Mouse (Mus musculus): Measurements from ENCODE around the gene Irf4. TPM values are rescaled to one million over a fixed set of nuclear protein-coding genes. Genes with fewer than 3 reads are reported as not detected.

Irf4 gene
- polyA plus RNA-seq, 1 experiment from 2014 or later: 0.12 TPM

GRCm38 (mm10) chr13:30755577-30755976 lies 6.6 kb downstream of the Irf4 start:
- no peak for ATAC-seq (ENCODE audit: insufficient read depth, low FRiP score)
- Histone ChIP-seq H3K9me3 (replicated peaks; ENCODE audit: control insufficient read depth, low read length) (no peaks in the 10 kb centered on the region), H3K27me3 (ENCODE audit: control insufficient read depth, insufficient read depth, low read length) (peaks cover 13% of the 10 kb centered on the region), H3K4me2 (ENCODE audit: low read depth, low read length) (no peak overlapping the region), H3K27ac (ENCODE audit: low read length) (no peak overlapping the region), H3K9ac (ENCODE audit: low read length) (no peak overlapping the region), H3K4me3 (replicated peaks; ENCODE audit: low read length) (no peak overlapping the region), H3K4me1 (ENCODE audit: control insufficient read depth, insufficient read depth, low read length) (no peaks in the 10 kb centered on the region), H3K36me3 (ENCODE audit: control insufficient read depth, insufficient read depth, low read length) (no peaks in the 10 kb centered on the region)
- WGBS: 69% methylated on average over 3 of the region's 3 CpGs

GRCm38 (mm10) chr13:30755998-30756639 lies 7.1 kb downstream of the Irf4 start:
- 70% methylated on average over 9 of the region's 9 CpGs for WGBS
- H3K36me3 ChIP-seq (ENCODE audit: control insufficient read depth, insufficient read depth, low read length): no peaks in the 10 kb centered on the region

DNA sequence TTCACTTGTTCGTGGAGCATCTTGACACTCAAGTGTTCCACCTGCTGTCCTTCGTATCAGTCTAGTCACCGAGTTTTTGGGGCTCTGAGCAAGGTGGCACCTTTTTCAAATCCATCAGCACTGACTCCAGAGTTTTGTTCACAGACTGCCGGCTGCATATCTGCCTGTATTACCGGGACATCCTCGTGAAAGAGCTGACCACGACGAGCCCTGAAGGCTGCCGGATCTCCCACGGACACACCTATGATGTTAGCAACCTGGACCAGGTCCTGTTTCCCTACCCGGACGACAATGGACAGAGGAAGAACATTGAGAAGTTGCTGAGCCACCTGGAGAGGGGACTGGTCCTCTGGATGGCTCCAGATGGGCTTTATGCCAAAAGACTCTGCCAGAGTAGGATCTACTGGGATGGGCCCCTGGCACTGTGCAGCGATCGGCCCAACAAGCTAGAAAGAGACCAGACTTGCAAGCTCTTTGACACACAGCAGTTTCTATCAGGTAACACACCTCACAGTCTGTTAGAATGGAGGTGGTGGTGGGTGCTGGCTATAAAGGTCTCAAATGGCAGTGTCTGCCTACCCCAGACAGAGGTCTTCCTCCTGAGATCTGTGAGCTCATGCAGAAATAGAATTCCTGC lies 8.4 kb downstream of the Irf4 start:
- H3K4me1 ChIP-seq (ENCODE audit: control insufficient read depth, insufficient read depth, low read length): no peaks in the 10 kb centered on the region
- no peak for ATAC-seq (ENCODE audit: insufficient read depth, low FRiP score)
- 81% methylated on average over 14 of the region's 14 CpGs for WGBS
- H3K9me3 ChIP-seq (replicated peaks; ENCODE audit: control insufficient read depth, low read length): no peaks in the 10 kb centered on the region
- H3K4me3 ChIP-seq (replicated peaks; ENCODE audit: low read length): no peak overlapping the region
- H3K36me3 ChIP-seq (ENCODE audit: control insufficient read depth, insufficient read depth, low read length): no peaks in the 10 kb centered on the region
- H3K27me3 ChIP-seq (ENCODE audit: control insufficient read depth, insufficient read depth, low read length): no peaks in the 10 kb centered on the region
- no peak overlapping the region for H3K27ac ChIP-seq (ENCODE audit: low read length)
- no peak overlapping the region for H3K4me2 ChIP-seq (ENCODE audit: low read depth, low read length)
- no peak overlapping the region for H3K9ac ChIP-seq (ENCODE audit: low read length)

More at GRCm38 (mm10) chr13:30755998-30756639, 7.1 kb downstream of the Irf4 start:
- Histone ChIP-seq H3K27me3 (ENCODE audit: control insufficient read depth, insufficient read depth, low read length) (peaks cover 8% of the 10 kb centered on the region), H3K9ac (ENCODE audit: low read length) (no peak overlapping the region), H3K4me3 (replicated peaks; ENCODE audit: low read length) (no peak overlapping the region), H3K9me3 (replicated peaks; ENCODE audit: control insufficient read depth, low read length) (no peaks in the 10 kb centered on the region), H3K4me1 (ENCODE audit: control insufficient read depth, insufficient read depth, low read length) (no peaks in the 10 kb centered on the region), H3K4me2 (ENCODE audit: low read depth, low read length) (no peak overlapping the region), H3K27ac (ENCODE audit: low read length) (no peak overlapping the region)
- no peak for ATAC-seq (ENCODE audit: insufficient read depth, low FRiP score)

GRCm38 (mm10) chr13:30758789-30759381 lies 9.9 kb downstream of the Irf4 start:
- no peak for ATAC-seq (ENCODE audit: insufficient read depth, low FRiP score)
- no peaks in the 10 kb centered on the region for H3K36me3 ChIP-seq (ENCODE audit: control insufficient read depth, insufficient read depth, low read length)

GRCm38 (mm10) chr13:30760374-30761090 lies 11.5 kb downstream of the Irf4 start:
- Histone ChIP-seq H3K27ac (ENCODE audit: low read length) (no peak overlapping the region), H3K4me1 (ENCODE audit: control insufficient read depth, insufficient read depth, low read length) (no peaks in the 10 kb centered on the region), H3K4me2 (ENCODE audit: low read depth, low read length) (no peak overlapping the region), H3K36me3 (ENCODE audit: control insufficient read depth, insufficient read depth, low read length) (no peaks in the 10 kb centered on the region), H3K9ac (ENCODE audit: low read length) (no peak overlapping the region), H3K27me3 (ENCODE audit: control insufficient read depth, insufficient read depth, low read length) (no peaks in the 10 kb centered on the region), H3K4me3 (replicated peaks; ENCODE audit: low read length) (no peak overlapping the region), H3K9me3 (replicated peaks; ENCODE audit: control insufficient read depth, low read length) (no peaks in the 10 kb centered on the region)
- 74% methylated on average over 3 of the region's 3 CpGs for WGBS
- ATAC-seq (ENCODE audit: insufficient read depth, low FRiP score): no peak

More at GRCm38 (mm10) chr13:30758789-30759381, 9.9 kb downstream of the Irf4 start:
- whole genome bisulfite sequencing: 71% methylated on average over 11 of the region's 11 CpGs
- Histone ChIP-seq H3K9me3 (replicated peaks; ENCODE audit: control insufficient read depth, low read length) (no peaks in the 10 kb centered on the region), H3K4me3 (replicated peaks; ENCODE audit: low read length) (no peak overlapping the region), H3K4me2 (ENCODE audit: low read depth, low read length) (no peak overlapping the region), H3K27ac (ENCODE audit: low read length) (no peak overlapping the region), H3K4me1 (ENCODE audit: control insufficient read depth, insufficient read depth, low read length) (no peaks in the 10 kb centered on the region), H3K27me3 (ENCODE audit: control insufficient read depth, insufficient read depth, low read length) (no peaks in the 10 kb centered on the region), H3K9ac (ENCODE audit: low read length) (no peak overlapping the region)

DNA sequence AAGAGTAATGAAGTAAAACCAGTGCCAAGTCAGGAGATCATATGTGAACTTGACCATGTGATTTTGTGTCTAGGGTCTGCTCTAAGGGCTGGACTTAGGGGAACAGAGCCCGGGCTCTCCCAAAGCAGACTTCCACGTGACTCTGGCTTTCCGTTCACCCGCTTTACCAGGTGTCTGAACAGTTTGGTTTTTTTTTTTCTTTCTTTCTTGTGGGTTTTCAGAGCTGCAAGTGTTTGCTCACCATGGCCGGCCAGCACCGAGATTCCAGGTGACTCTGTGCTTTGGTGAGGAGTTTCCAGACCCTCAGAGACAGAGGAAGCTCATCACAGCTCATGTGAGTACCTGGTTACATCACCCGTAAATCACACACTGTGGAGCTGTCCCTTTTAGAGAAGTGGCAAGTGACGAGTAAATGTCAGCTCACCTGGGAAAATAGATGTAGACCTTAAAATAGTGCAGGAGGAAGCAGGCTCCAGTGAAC lies 12.2 kb downstream of the Irf4 start:
- H3K27me3 ChIP-seq (ENCODE audit: control insufficient read depth, insufficient read depth, low read length): no peaks in the 10 kb centered on the region
- no peak overlapping the region for H3K4me2 ChIP-seq (ENCODE audit: low read depth, low read length)
- no peak overlapping the region for H3K4me3 ChIP-seq (replicated peaks; ENCODE audit: low read length)
- no peaks in the 10 kb centered on the region for H3K36me3 ChIP-seq (ENCODE audit: control insufficient read depth, insufficient read depth, low read length)
- no peak for ATAC-seq (ENCODE audit: insufficient read depth, low FRiP score)
- H3K9ac ChIP-seq (ENCODE audit: low read length): no peak overlapping the region
- no peaks in the 10 kb centered on the region for H3K4me1 ChIP-seq (ENCODE audit: control insufficient read depth, insufficient read depth, low read length)
- no peaks in the 10 kb centered on the region for H3K9me3 ChIP-seq (replicated peaks; ENCODE audit: control insufficient read depth, low read length)
- 78% methylated on average over 8 of the region's 8 CpGs for WGBS
- H3K27ac ChIP-seq (ENCODE audit: low read length): no peak overlapping the region

- Histone ChIP-seq H3K4me3 (replicated peaks; ENCODE audit: low read length) (no peak overlapping the region), H3K27ac (ENCODE audit: low read length) (no peak overlapping the region), H3K36me3 (ENCODE audit: control insufficient read depth, insufficient read depth, low read length) (no peaks in the 10 kb centered on the region), H3K9me3 (replicated peaks; ENCODE audit: control insufficient read depth, low read length) (no peaks in the 10 kb centered on the region), H3K4me2 (ENCODE audit: low read depth, low read length) (no peak overlapping the region), H3K27me3 (ENCODE audit: control insufficient read depth, insufficient read depth, low read length) (no peaks in the 10 kb centered on the region), H3K9ac (ENCODE audit: low read length) (no peak overlapping the region), H3K4me1 (ENCODE audit: control insufficient read depth, insufficient read depth, low read length) (no peaks in the 10 kb centered on the region)
- ATAC-seq (ENCODE audit: insufficient read depth, low FRiP score): no peak
- WGBS: 84% methylated on average over 4 of the region's 4 CpGs
Observed at GRCm38 (mm10) chr13:30762224-30762623, 13.2 kb downstream of the Irf4 start.

DNA sequence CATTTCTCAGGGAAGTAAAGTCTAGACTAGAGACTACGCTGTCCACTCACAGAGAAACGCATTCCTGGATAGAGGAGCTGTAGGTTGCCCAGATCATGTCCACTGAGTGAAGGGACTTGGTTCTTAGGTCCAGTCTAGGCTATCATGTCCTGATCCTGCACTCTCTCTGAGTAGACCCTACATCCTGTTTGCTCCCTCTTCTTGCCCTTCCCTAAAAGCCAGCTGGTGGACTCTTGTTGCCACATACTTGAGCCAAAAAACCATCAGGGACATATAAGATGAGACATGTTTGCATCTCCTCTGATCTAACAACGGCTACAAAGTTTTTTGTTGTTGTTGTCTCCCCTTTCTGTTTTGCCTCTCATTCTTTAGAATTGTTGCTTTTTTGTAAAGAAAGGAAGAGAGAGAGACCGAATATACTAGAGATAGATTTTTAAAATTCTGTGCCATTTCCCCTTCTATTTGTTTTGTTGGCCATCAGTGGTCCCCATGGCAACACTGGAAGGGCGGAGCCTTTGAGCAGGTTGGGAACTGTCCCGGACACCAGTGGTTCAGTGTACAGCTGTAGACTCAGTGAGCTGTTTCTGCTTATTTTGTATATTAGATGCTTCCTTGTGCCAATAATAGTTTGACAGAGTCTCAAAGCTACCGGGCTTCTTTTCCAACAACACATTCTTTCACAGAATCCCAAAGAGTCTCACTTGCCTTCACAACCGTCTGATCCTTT lies 15.2 kb downstream of the Irf4 start:
- Histone ChIP-seq H3K36me3 (ENCODE audit: control insufficient read depth, insufficient read depth, low read length) (no peaks in the 10 kb centered on the region), H3K9ac (ENCODE audit: low read length) (no peak overlapping the region), H3K27me3 (ENCODE audit: control insufficient read depth, insufficient read depth, low read length) (no peaks in the 10 kb centered on the region), H3K4me1 (ENCODE audit: control insufficient read depth, insufficient read depth, low read length) (no peaks in the 10 kb centered on the region), H3K9me3 (replicated peaks; ENCODE audit: control insufficient read depth, low read length) (no peaks in the 10 kb centered on the region), H3K27ac (ENCODE audit: low read length) (no peak overlapping the region), H3K4me2 (ENCODE audit: low read depth, low read length) (no peak overlapping the region), H3K4me3 (replicated peaks; ENCODE audit: low read length) (no peak overlapping the region)
- WGBS: 63% methylated on average over 8 of the region's 8 CpGs
- no peak for ATAC-seq (ENCODE audit: insufficient read depth, low FRiP score)
